Mouse (Mus musculus): ENCODE measurements around the gene Nedd9. TPM values are rescaled to one million over a fixed set of nuclear protein-coding genes. Genes with fewer than 3 reads are reported as not detected.

Nedd9 gene
- polyA plus RNA-seq, 1 experiment: 3.0 TPM

- Histone ChIP-seq H3K27ac (ENCODE audit: insufficient read depth, low read length) (no peak overlapping the region), H3K9me3 (replicated peaks; ENCODE audit: control insufficient read depth, insufficient read depth, low read length, poor library complexity, severe bottlenecking) (no peaks in the 10 kb centered on the region), H3K4me3 (ENCODE audit: low read depth, low read length) (no peak overlapping the region), H3K4me1 (ENCODE audit: control insufficient read depth, insufficient read depth, low read length) (no peaks in the 10 kb centered on the region), H3K27me3 (ENCODE audit: control insufficient read depth, insufficient read depth, low read length, poor library complexity, severe bottlenecking) (peaks cover 2% of the 10 kb centered on the region; the same call in 1 of the 2 replicates), H3K9ac (ENCODE audit: low read depth, poor library complexity, severe bottlenecking) (no peak overlapping the region), H3K36me3 (ENCODE audit: control insufficient read depth, insufficient read depth, low read length, poor library complexity, severe bottlenecking) (no peaks in the 10 kb centered on the region)
- TF ChIP-seq CTCF (IDR thresholded peaks at IDR 0.05; ENCODE audit: low read depth, low read length) (no peak), POLR2A (IDR thresholded peaks at IDR 0.05; ENCODE audit: insufficient read depth, low read length) (no peak), EP300 (IDR thresholded peaks at IDR 0.05; ENCODE audit: insufficient read depth, low read depth, low read length) (no peak)
Measured at GRCm38 (mm10) chr13:41364273-41364672, 122.9 kb downstream of the Nedd9 start.

GRCm38 (mm10) chr13:41362909-41363308 lies 124.3 kb downstream of the Nedd9 start:
- Histone ChIP-seq H3K4me3 (ENCODE audit: low read depth, low read length) (no peak overlapping the region), H3K9me3 (replicated peaks; ENCODE audit: control insufficient read depth, insufficient read depth, low read length, poor library complexity, severe bottlenecking) (no peaks in the 10 kb centered on the region), H3K27ac (ENCODE audit: insufficient read depth, low read length) (no peak overlapping the region), H3K36me3 (ENCODE audit: control insufficient read depth, insufficient read depth, low read length, poor library complexity, severe bottlenecking) (no peaks in the 10 kb centered on the region), H3K4me1 (ENCODE audit: control insufficient read depth, insufficient read depth, low read length) (no peaks in the 10 kb centered on the region), H3K27me3 (ENCODE audit: control insufficient read depth, insufficient read depth, low read length, poor library complexity, severe bottlenecking) (peaks cover 2% of the 10 kb centered on the region; the same call in 1 of the 2 replicates), H3K9ac (ENCODE audit: low read depth, poor library complexity, severe bottlenecking) (no peak overlapping the region)
- TF ChIP-seq POLR2A (IDR thresholded peaks at IDR 0.05; ENCODE audit: insufficient read depth, low read length) (no peak), CTCF (IDR thresholded peaks at IDR 0.05; ENCODE audit: low read depth, low read length) (no peak), EP300 (IDR thresholded peaks at IDR 0.05; ENCODE audit: insufficient read depth, low read depth, low read length) (no peak)

GRCm38 (mm10) chr13:41360272-41360815 lies 126.8 kb downstream of the Nedd9 start:
- Histone ChIP-seq H3K9ac (ENCODE audit: low read depth, poor library complexity, severe bottlenecking) (no peak overlapping the region), H3K4me1 (ENCODE audit: control insufficient read depth, insufficient read depth, low read length) (no peaks in the 10 kb centered on the region)

GRCm38 (mm10) chr13:41359330-41360215 lies 127.6 kb downstream of the Nedd9 start:
- Histone ChIP-seq H3K27ac (ENCODE audit: insufficient read depth, low read length) (no peak overlapping the region), H3K4me3 (ENCODE audit: low read depth, low read length) (no peak overlapping the region), H3K36me3 (ENCODE audit: control insufficient read depth, insufficient read depth, low read length, poor library complexity, severe bottlenecking) (no peaks in the 10 kb centered on the region), H3K9me3 (replicated peaks; ENCODE audit: control insufficient read depth, insufficient read depth, low read length, poor library complexity, severe bottlenecking) (no peaks in the 10 kb centered on the region), H3K4me1 (ENCODE audit: control insufficient read depth, insufficient read depth, low read length) (no peaks in the 10 kb centered on the region), H3K9ac (ENCODE audit: low read depth, poor library complexity, severe bottlenecking) (peak overlapping the region; percentile 19), H3K27me3 (ENCODE audit: control insufficient read depth, insufficient read depth, low read length, poor library complexity, severe bottlenecking) (peaks cover 7% of the 10 kb centered on the region)
- TF ChIP-seq CTCF (IDR thresholded peaks at IDR 0.05; ENCODE audit: low read depth, low read length) (no peak), POLR2A (IDR thresholded peaks at IDR 0.05; ENCODE audit: insufficient read depth, low read length) (no peak), EP300 (IDR thresholded peaks at IDR 0.05; ENCODE audit: insufficient read depth, low read depth, low read length) (no peak)

More at GRCm38 (mm10) chr13:41360272-41360815, 126.8 kb downstream of the Nedd9 start:
- no peak overlapping the region for H3K27ac ChIP-seq (ENCODE audit: insufficient read depth, low read length)
- TF ChIP-seq CTCF (IDR thresholded peaks at IDR 0.05; ENCODE audit: low read depth, low read length) (no peak), EP300 (IDR thresholded peaks at IDR 0.05; ENCODE audit: insufficient read depth, low read depth, low read length) (no peak), POLR2A (IDR thresholded peaks at IDR 0.05; ENCODE audit: insufficient read depth, low read length) (no peak)
- no peaks in the 10 kb centered on the region for H3K36me3 ChIP-seq (ENCODE audit: control insufficient read depth, insufficient read depth, low read length, poor library complexity, severe bottlenecking)
- peaks cover 7% of the 10 kb centered on the region for H3K27me3 ChIP-seq (ENCODE audit: control insufficient read depth, insufficient read depth, low read length, poor library complexity, severe bottlenecking)
- no peak overlapping the region for H3K4me3 ChIP-seq (ENCODE audit: low read depth, low read length)
- no peaks in the 10 kb centered on the region for H3K9me3 ChIP-seq (replicated peaks; ENCODE audit: control insufficient read depth, insufficient read depth, low read length, poor library complexity, severe bottlenecking)

- Histone ChIP-seq H3K4me3 (ENCODE audit: low read depth, low read length) (peak overlapping the region; percentile 75), H3K4me1 (ENCODE audit: control insufficient read depth, insufficient read depth, low read length) (no peaks in the 10 kb centered on the region), H3K36me3 (ENCODE audit: control insufficient read depth, insufficient read depth, low read length, poor library complexity, severe bottlenecking) (no peaks in the 10 kb centered on the region), H3K27ac (ENCODE audit: insufficient read depth, low read length) (no peak overlapping the region), H3K9ac (ENCODE audit: low read depth, poor library complexity, severe bottlenecking) (peak overlapping the region; percentile 49), H3K9me3 (replicated peaks; ENCODE audit: control insufficient read depth, insufficient read depth, low read length, poor library complexity, severe bottlenecking) (no peaks in the 10 kb centered on the region), H3K27me3 (ENCODE audit: control insufficient read depth, insufficient read depth, low read length, poor library complexity, severe bottlenecking) (peaks cover 7% of the 10 kb centered on the region)
- TF ChIP-seq EP300 (IDR thresholded peaks at IDR 0.05; ENCODE audit: insufficient read depth, low read depth, low read length) (0 out of 2 replicates have a peak, but pooled peaks have one; percentile 22), CTCF (IDR thresholded peaks at IDR 0.05; ENCODE audit: low read depth, low read length) (no peak), POLR2A (IDR thresholded peaks at IDR 0.05; ENCODE audit: insufficient read depth, low read length) (no peak)
Measured at GRCm38 (mm10) chr13:41358480-41359180, 128.5 kb downstream of the Nedd9 start.

Measured in ES-Bruce4 (cell line).